Mouse (Mus musculus) cortical plate, adult 2 months (tissue): ENCODE measurements around the gene Tcp11.

Experiments
- CTCF ChIP-seq: fragments of 200-500 bp; IDR thresholded peaks from 2 replicates; pipeline ENCODE4 v1.5.1; 2011; ENCODE audit warnings: mild to moderate bottlenecking, control low read depth, low read length; ENCODE audit not compliant: insufficient read depth; ENCODE audit errors: extremely low read depth
- POLR2A ChIP-seq: fragments of 200-500 bp; IDR thresholded peaks from 2 replicates; pipeline ENCODE4 v1.6.1; 2011; ENCODE audit warnings: mild to moderate bottlenecking, low read length, control low read depth; ENCODE audit not compliant: insufficient read depth; ENCODE audit errors: extremely low read depth

DNA sequence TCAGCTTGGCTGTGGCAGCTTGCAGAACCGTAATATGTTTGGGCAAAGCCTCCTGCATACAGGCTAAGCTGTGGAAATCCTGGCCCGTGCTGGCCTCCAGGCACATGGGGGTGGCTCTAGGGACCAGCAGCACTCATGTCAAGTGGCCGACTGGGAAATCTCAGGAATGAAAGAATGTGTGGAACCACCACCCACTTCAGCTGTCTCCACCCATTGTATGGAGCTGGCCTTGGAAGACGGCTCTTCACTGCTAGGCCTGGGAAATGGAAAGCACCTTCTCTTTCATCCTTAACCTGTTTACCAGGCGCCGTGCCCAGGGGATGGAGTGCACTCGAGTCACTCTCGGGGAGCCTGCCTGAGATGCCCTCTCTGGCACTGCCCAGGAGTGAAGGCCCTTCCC, 45.5 kb downstream of the Tcp11 start:
- TF ChIP-seq POLR2A, result no peak
- no peak for TF ChIP-seq CTCF
